Mouse (Mus musculus) hindbrain, embryonic 13.5 days (tissue): ENCODE data around the gene Dimt1. TPM values are rescaled to one million over a fixed set of nuclear protein-coding genes. Genes with fewer than 3 reads are reported as not detected.
"Not testable (repeated sequence)": the region's sequence is repeated elsewhere in the genome, so short reads cannot be mapped to it uniquely, and the experiment has no call there.

Experiments used
- ATAC-seq: fragments of 200-750 bp; cut with Nextera tagmentation; 2 replicates; pipeline ENCODE4 v1.8.0; 2017; ENCODE audit warnings: moderate TSS enrichment; ENCODE audit not compliant: low FRiP score
- H3K27ac ChIP-seq: fragments of 300-500 bp; sonication (generic); 2 replicates; pipeline ENCODE4 v1.5.1; 2015; ENCODE audit warnings: inconsistent platforms, mild to moderate bottlenecking, moderate library complexity
- H3K27me3 ChIP-seq: fragments of 300-500 bp; sonication (generic); 2 replicates; pipeline ENCODE4 v1.6.1; 2015; ENCODE audit warnings: mild to moderate bottlenecking, inconsistent platforms
- H3K36me3 ChIP-seq: fragments of 300-500 bp; sonication (generic); 2 replicates; pipeline ENCODE4 v1.6.1; 2015; ENCODE audit warnings: mild to moderate bottlenecking, inconsistent platforms
- H3K4me1 ChIP-seq: fragments of 300-500 bp; sonication (generic); replicated peaks from 2 replicates; pipeline ENCODE4 v1.6.1; 2015; ENCODE audit warnings: inconsistent platforms
- H3K4me2 ChIP-seq: fragments of 300-500 bp; sonication (generic); 2 replicates; pipeline ENCODE4 v1.6.1; 2015; ENCODE audit warnings: inconsistent platforms, mild to moderate bottlenecking, moderate library complexity
- H3K4me3 ChIP-seq: fragments of 300-500 bp; sonication (generic); 2 replicates; pipeline ENCODE4 v1.5.1; 2015; ENCODE audit warnings: mild to moderate bottlenecking, inconsistent platforms
- H3K9ac ChIP-seq: fragments of 300-500 bp; sonication (generic); 2 replicates; pipeline ENCODE4 v1.6.1; 2015; ENCODE audit warnings: mild to moderate bottlenecking, inconsistent platforms
- H3K9me3 ChIP-seq: fragments of 300-500 bp; sonication (generic); 2 replicates; pipeline ENCODE4 v1.6.1; 2016; ENCODE audit warnings: inconsistent platforms
- WGBS: fragments of 180-500 bp; shearing (Covaris S2); methylation state at CpG from one replicate; pipeline ENCODE4 v1.1.7; 2015; 5-methylcytosine and 5-hydroxymethylcytosine counted together
- polyA plus RNA-seq: library from polyadenylated mRNA; unstranded; fragments of >200 nt; fragmentation: Nextera tagmentation; extraction: Ambion mirVana; gene quantifications from 2 replicates; pipeline ENCODE4 v1.2.1, GENCODE M21; 2015

Dimt1 gene
- 37.3 and 39.8 TPM in 2 replicates for polyA plus RNA-seq

DNA sequence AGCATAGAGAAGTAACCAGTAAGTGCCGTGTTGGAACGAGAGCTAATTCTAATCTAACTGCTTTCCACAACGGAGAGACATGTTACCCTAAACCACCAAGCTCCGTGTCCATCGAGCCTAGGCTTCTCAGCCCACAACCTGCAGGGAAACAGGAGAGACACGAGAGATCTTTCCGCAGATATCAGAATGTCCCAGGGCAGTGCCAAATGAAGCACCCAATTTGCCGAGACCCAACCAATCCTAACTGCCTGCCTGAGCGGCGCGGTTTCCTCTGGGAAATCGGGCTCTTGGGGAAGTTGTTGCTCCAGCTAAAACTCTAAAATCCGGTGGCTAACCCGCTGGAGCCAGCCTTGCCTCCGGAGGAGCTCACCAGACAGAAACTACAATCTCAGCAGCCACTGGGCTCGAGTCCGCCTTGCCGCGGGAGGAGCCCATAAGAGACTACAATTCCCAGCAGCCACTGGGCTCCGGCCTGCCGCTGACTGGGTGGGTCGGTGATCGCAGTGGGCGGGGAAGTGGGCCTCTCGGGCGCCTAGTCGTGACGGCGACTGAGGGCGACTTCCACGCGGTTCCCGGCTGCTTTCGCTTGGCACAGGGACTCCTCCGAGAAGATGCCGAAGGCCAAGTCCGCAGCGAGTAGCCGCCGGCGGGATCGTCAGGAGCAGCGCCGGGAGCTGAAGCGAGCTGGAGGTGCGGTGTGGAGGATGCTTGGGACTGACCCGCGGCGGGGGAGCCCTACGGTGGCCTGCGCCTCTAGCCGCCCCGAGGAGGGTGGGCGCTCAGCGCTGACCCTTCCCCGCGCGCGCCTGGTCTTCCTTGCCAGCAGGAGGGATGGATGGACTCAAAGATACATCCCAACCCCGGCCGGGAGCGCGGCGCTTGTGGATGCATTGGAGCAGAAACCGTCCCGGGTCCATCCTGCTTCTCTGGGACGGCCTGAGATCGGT is at the start of gene Dimt1:
Gene Dimt1 (plus strand): TSS at position 534 of the 947 bp plus-strand sequence.
- WGBS, result under 1% methylated on average over 68 of the region's 68 CpGs
- Histone ChIP-seq H3K27ac (peak within 1 kb of the TSS; percentile 83), H3K4me1 (peaks cover 12% of the 10 kb centered on the region), H3K27me3 (no peaks in the 10 kb centered on the region), H3K4me3 (peak within 1 kb of the TSS; percentile 90), H3K36me3 (peaks cover 22% of the 10 kb centered on the region), H3K9ac (peak within 1 kb of the TSS; percentile 91), H3K9me3 (no peaks in the 10 kb centered on the region), H3K4me2 (peak within 1 kb of the TSS; percentile 59)
- peak; percentile 99 for ATAC-seq

DNA sequence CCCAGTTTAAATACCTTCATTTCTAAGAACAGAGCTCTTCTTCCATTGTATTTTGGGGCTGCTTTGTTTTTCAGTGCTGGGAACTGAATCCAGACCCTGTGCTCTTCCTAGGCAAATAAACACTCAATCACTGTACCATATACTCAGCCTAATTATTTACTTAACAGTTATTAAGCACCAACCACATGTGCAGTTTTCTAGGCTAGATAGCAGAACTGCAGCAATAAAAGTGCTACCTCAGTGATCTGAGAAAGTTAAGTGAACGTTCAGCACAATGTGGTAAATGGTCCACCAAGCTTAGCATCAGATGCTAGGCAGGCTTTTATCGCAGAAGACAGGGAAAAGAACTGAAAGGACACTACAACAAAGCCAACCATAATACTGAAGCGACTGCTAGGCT is 42.3 kb upstream of the Dimt1 start:
- 93% methylated on average over 3 of the region's 3 CpGs for WGBS
- Histone ChIP-seq H3K27me3 (no peaks in the 10 kb centered on the region), H3K4me3 (no peak overlapping the region), H3K36me3 (peaks cover 45% of the 10 kb centered on the region), H3K9me3 (no peaks in the 10 kb centered on the region), H3K4me1 (0 out of 2 replicates have a peak, but pooled peaks cover 2% of the 10 kb centered on the region), H3K4me2 (no peak overlapping the region), H3K9ac (no peak overlapping the region), H3K27ac (no peak overlapping the region)
- ATAC-seq, result no peak

- not testable (repeated sequence) for H3K4me2 ChIP-seq, H3K27ac ChIP-seq, H3K9ac ChIP-seq, H3K27me3 ChIP-seq, H3K9me3 ChIP-seq, H3K4me3 ChIP-seq, H3K4me1 ChIP-seq, ATAC-seq
- 91% methylated on average over 6 of the region's 6 CpGs for WGBS
- peaks cover 45% of the 10 kb centered on the region for H3K36me3 ChIP-seq
These were observed 41.8 kb upstream of the Dimt1 start for GRCm38 (mm10) chr13:106905154-106905553.

- no peaks in the 10 kb centered on the region for H3K27me3 ChIP-seq
- 97% methylated on average over 4 of the region's 4 CpGs for WGBS
- no peak for ATAC-seq
These were observed 39.7 kb upstream of the Dimt1 start for GRCm38 (mm10) chr13:106907273-106907672.

GRCm38 (mm10) chr13:106910096-106910495 is 36.8 kb upstream of the Dimt1 start:
- no peak for ATAC-seq
- no peak overlapping the region for H3K4me2 ChIP-seq

More at GRCm38 (mm10) chr13:106907273-106907672, 39.7 kb upstream of the Dimt1 start:
- Histone ChIP-seq H3K4me1 (0 out of 2 replicates have a peak, but pooled peaks cover 2% of the 10 kb centered on the region), H3K27ac (no peak overlapping the region), H3K9me3 (no peaks in the 10 kb centered on the region), H3K36me3 (peaks cover 42% of the 10 kb centered on the region), H3K4me2 (no peak overlapping the region), H3K9ac (no peak overlapping the region), H3K4me3 (no peak overlapping the region)

GRCm38 (mm10) chr13:106913125-106913736 is 33.7 kb upstream of the Dimt1 start:
- no peaks in the 10 kb centered on the region for H3K27me3 ChIP-seq
- WGBS, result 74% methylated on average over 3 of the region's 3 CpGs
- peaks cover 18% of the 10 kb centered on the region for H3K36me3 ChIP-seq
- H3K9ac ChIP-seq, result no peak overlapping the region
- ATAC-seq, result no peak
- no peaks in the 10 kb centered on the region for H3K4me1 ChIP-seq
- no peak overlapping the region for H3K4me3 ChIP-seq
- no peaks in the 10 kb centered on the region for H3K9me3 ChIP-seq
- H3K4me2 ChIP-seq, result no peak overlapping the region
- H3K27ac ChIP-seq, result no peak overlapping the region

More at GRCm38 (mm10) chr13:106910096-106910495, 36.8 kb upstream of the Dimt1 start:
- Histone ChIP-seq H3K27me3 (no peaks in the 10 kb centered on the region), H3K9me3 (no peaks in the 10 kb centered on the region), H3K4me3 (no peak overlapping the region), H3K27ac (no peak overlapping the region), H3K36me3 (peaks cover 42% of the 10 kb centered on the region), H3K4me1 (no peaks in the 10 kb centered on the region), H3K9ac (no peak overlapping the region)
- 97% methylated on average over 10 of the region's 10 CpGs for WGBS

- peaks cover 31% of the 10 kb centered on the region for H3K36me3 ChIP-seq
- no peaks in the 10 kb centered on the region for H3K4me1 ChIP-seq
- H3K27me3 ChIP-seq, result no peaks in the 10 kb centered on the region
- no peak overlapping the region for H3K4me3 ChIP-seq
- H3K9me3 ChIP-seq, result no peaks in the 10 kb centered on the region
- no peak overlapping the region for H3K4me2 ChIP-seq
- H3K27ac ChIP-seq, result no peak overlapping the region
- H3K9ac ChIP-seq, result 0 out of 2 replicates have a peak overlapping the region, but pooled peaks have one; percentile 19
- 89% methylated on average over 7 of the region's 7 CpGs for WGBS
- no peak for ATAC-seq
These were observed 28.4 kb upstream of the Dimt1 start for GRCm38 (mm10) chr13:106918322-106919050.

GRCm38 (mm10) chr13:106925921-106926320 is 21.0 kb upstream of the Dimt1 start:
- not testable (repeated sequence) for H3K4me3 ChIP-seq, H3K4me1 ChIP-seq, H3K27me3 ChIP-seq, H3K9ac ChIP-seq, H3K27ac ChIP-seq, H3K9me3 ChIP-seq, ATAC-seq, H3K4me2 ChIP-seq
- peaks cover 43% of the 10 kb centered on the region for H3K36me3 ChIP-seq
- WGBS, result 97% methylated on average over 3 of the region's 3 CpGs

GRCm38 (mm10) chr13:106928296-106928695 is 18.6 kb upstream of the Dimt1 start:
- Histone ChIP-seq H3K4me2 (no peak overlapping the region), H3K27ac (no peak overlapping the region), H3K4me1 (no peaks in the 10 kb centered on the region), H3K4me3 (no peak overlapping the region), H3K9ac (no peak overlapping the region), H3K9me3 (no peaks in the 10 kb centered on the region; the same call in 1 of the 2 replicates), H3K36me3 (peaks cover 24% of the 10 kb centered on the region), H3K27me3 (no peaks in the 10 kb centered on the region)
- ATAC-seq, result no peak
- 99% methylated on average over 4 of the region's 4 CpGs for WGBS

GRCm38 (mm10) chr13:106929201-106929600 is 17.7 kb upstream of the Dimt1 start:
- H3K4me2 ChIP-seq, result no peak overlapping the region
- peaks cover 3% of the 10 kb centered on the region; the same call in 1 of the 2 replicates for H3K4me1 ChIP-seq
- ATAC-seq, result no peak
- H3K36me3 ChIP-seq, result peaks cover 18% of the 10 kb centered on the region
- H3K9ac ChIP-seq, result no peak overlapping the region
- H3K9me3 ChIP-seq, result no peaks in the 10 kb centered on the region; the same call in 1 of the 2 replicates
- H3K4me3 ChIP-seq, result no peak overlapping the region
- WGBS, result 98% methylated on average over 2 of the region's 2 CpGs
- no peaks in the 10 kb centered on the region for H3K27me3 ChIP-seq
- H3K27ac ChIP-seq, result no peak overlapping the region

- H3K9me3 ChIP-seq, result no peaks in the 10 kb centered on the region
- peak overlapping the region; percentile 91 for H3K27ac ChIP-seq
- ATAC-seq, result no peak
- peak overlapping the region; percentile 76 for H3K4me2 ChIP-seq
- H3K9ac ChIP-seq, result peak overlapping the region; percentile 87
- 9% methylated on average over 9 of the region's 9 CpGs for WGBS
- peaks cover 13% of the 10 kb centered on the region for H3K4me1 ChIP-seq
- H3K4me3 ChIP-seq, result peak overlapping the region; percentile 91
- no peaks in the 10 kb centered on the region for H3K36me3 ChIP-seq
- no peaks in the 10 kb centered on the region for H3K27me3 ChIP-seq
These were observed 11.1 kb upstream of the Dimt1 start for GRCm38 (mm10) chr13:106935871-106936255.
